Mouse (Mus musculus) midbrain, embryonic 13.5 days (tissue): ENCODE data around the gene Ccdc126. TPM values are rescaled to one million over a fixed set of nuclear protein-coding genes. Genes with fewer than 3 reads are reported as not detected.

Experiments used
- ATAC-seq: fragments of 200-750 bp; cut with Nextera tagmentation; 2 replicates; pipeline ENCODE4 v1.8.0; 2017; ENCODE audit warnings: mild to moderate bottlenecking, moderate TSS enrichment, moderate library complexity
- H3K27ac ChIP-seq: fragments of 300-500 bp; sonication (generic); 2 replicates; pipeline ENCODE4 v1.5.1; 2015; ENCODE audit warnings: inconsistent platforms, mild to moderate bottlenecking, moderate library complexity
- H3K27me3 ChIP-seq: fragments of 300-500 bp; sonication (generic); 2 replicates; pipeline ENCODE4 v1.6.1; 2015; ENCODE audit warnings: mild to moderate bottlenecking, inconsistent platforms
- H3K36me3 ChIP-seq: fragments of 300-500 bp; sonication (generic); 2 replicates; pipeline ENCODE4 v1.6.1; 2015; ENCODE audit warnings: mild to moderate bottlenecking, inconsistent platforms
- H3K4me1 ChIP-seq: fragments of 300-500 bp; sonication (generic); replicated peaks from 2 replicates; pipeline ENCODE4 v1.6.1; 2015; ENCODE audit warnings: inconsistent platforms
- H3K4me2 ChIP-seq: fragments of 300-500 bp; sonication (generic); replicated peaks from 2 replicates; pipeline ENCODE4 v1.6.1; 2015; ENCODE audit warnings: moderate library complexity, mild to moderate bottlenecking, inconsistent platforms
- H3K4me3 ChIP-seq: fragments of 300-500 bp; sonication (generic); replicated peaks from 2 replicates; pipeline ENCODE4 v1.5.1; 2015; ENCODE audit warnings: mild to moderate bottlenecking, inconsistent platforms
- H3K9ac ChIP-seq: fragments of 300-500 bp; sonication (generic); replicated peaks from 2 replicates; pipeline ENCODE4 v1.6.1; 2015; ENCODE audit warnings: mild to moderate bottlenecking, inconsistent platforms
- H3K9me3 ChIP-seq: fragments of 300-500 bp; sonication (generic); 2 replicates; pipeline ENCODE4 v1.6.1; 2016; ENCODE audit warnings: mild to moderate bottlenecking, inconsistent platforms
- WGBS: fragments of 180-500 bp; shearing (Covaris S2); methylation state at CpG from one replicate; pipeline ENCODE4 v1.1.7; 2015; 5-methylcytosine and 5-hydroxymethylcytosine counted together
- polyA plus RNA-seq: library from polyadenylated mRNA; unstranded; fragments of >200 nt; fragmentation: Nextera tagmentation; extraction: Ambion mirVana; gene quantifications from 2 replicates; pipeline ENCODE4 v1.2.1, GENCODE M21; 2015

Ccdc126 gene
- polyA plus RNA-seq, 1 experiment from 2014 or later = 7.3 TPM

DNA sequence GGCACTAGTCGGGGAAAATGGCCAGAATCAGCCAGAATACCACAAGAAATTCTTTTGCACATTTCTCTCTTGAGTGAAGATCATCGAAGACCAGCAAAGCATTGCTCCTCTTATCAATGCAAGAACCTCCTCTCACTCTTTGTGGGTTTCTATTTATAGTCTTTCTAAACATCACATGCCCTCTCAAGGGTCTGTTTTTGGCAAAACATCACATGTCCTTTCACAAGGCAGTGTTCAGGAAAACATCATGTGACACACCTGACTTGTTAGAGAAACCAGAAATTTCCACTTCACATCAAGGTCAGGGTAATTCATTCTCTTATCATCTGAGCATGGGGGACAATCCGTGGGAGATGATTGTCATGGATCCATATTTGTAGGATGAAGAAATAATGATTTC is 35.5 kb downstream of the Ccdc126 start:
- no peak overlapping the region for H3K4me3 ChIP-seq
- H3K4me1 ChIP-seq = no peaks in the 10 kb centered on the region
- WGBS = 92% methylated on average over 3 of the region's 3 CpGs
- no peak for ATAC-seq
- H3K27ac ChIP-seq = no peak overlapping the region
- no peaks in the 10 kb centered on the region for H3K36me3 ChIP-seq
- no peak overlapping the region for H3K9ac ChIP-seq
- H3K4me2 ChIP-seq = no peak overlapping the region
- H3K9me3 ChIP-seq = no peaks in the 10 kb centered on the region
- H3K27me3 ChIP-seq = no peaks in the 10 kb centered on the region

DNA sequence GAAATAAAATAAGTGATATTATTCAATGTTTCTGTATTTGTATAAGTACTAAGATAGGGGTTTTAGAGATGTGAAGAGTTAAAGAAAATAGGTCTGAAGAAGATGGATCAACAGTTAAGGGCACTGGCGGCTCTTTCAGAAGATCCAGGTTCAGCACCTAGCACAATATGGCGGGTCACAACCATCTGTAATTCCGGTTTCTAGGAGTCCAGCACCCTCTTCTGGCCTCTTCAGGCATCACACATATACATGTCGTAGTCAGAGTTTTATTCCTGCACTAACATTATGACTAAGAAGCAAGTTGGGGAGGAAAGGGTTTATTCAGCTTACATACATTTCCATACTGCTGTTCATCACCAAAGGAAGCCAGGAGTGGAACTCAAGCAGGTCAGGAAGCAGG is 36.1 kb downstream of the Ccdc126 start:
- WGBS = 61% methylated on average over 4 of the region's 4 CpGs
- H3K9ac ChIP-seq = no peak overlapping the region
- H3K4me2 ChIP-seq = no peak overlapping the region
- H3K4me1 ChIP-seq = no peaks in the 10 kb centered on the region
- H3K27me3 ChIP-seq = no peaks in the 10 kb centered on the region
- H3K36me3 ChIP-seq = no peaks in the 10 kb centered on the region
- H3K27ac ChIP-seq = no peak overlapping the region
- H3K4me3 ChIP-seq = no peak overlapping the region
- no peaks in the 10 kb centered on the region for H3K9me3 ChIP-seq
- ATAC-seq = no peak

DNA sequence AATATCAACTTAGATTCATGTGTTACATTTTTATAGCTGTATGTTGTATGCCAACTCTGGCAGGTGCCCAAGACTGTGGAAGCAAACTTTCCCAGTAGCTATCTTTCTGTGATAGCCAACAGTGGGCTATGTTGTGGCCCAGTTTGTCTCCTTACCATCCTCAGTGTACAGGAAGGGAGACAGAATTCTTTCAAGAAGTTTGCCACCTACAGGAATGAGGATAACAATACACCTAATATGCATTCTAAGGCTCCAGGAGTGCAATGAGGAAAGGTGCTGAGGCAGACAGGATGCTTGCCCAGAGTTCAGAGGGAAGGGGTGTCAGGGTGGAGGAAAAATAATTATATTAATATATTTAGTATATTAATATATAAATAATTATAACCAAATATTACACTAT is 41.3 kb downstream of the Ccdc126 start:
- H3K4me2 ChIP-seq = no peak overlapping the region
- no peak for ATAC-seq

DNA sequence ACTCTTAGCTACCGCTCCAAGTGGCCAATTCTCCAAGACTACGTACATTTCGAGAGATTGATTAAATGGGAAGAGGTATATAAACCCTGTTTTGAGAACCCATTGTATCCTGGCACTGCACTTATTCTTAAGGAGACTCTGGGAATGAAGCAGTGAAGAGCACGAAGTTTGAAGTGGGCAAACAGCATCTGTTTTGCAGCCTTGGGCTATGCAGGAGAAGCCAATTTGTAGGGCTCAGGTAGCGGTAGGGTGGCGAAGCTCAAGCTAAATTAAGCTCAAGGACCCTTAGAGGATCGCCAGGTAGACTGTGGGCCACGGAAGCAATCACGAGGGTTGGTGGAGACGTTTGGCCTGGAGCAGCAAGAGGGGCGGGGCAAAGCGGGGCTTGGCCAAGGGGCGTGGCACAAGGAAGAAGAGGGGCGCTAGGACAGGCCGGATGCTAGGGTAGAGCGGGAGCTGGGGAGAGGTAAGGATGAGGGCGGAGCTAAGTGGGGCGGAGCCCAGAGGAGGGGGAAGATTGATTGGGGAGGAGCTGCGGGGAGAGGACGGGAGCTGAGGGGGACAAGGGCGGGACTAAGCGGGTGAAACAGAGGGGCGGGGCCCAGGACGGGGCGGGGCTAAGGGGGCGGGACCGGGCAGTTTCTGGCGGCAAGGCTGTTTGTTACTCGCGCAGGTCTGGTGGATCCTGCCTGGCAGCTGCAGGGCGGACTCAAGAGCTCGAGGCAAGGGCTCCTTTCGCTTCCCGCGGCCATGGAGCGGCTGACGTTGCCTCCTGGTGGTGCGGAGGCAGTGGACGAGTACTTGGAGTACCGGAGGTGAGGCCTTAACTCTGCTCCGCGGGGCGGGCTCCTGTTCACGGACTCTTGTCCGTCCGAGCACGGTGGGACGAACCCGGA is 48.3 kb downstream of the Ccdc126 start, which contains the start of gene Fam221a:
Gene Fam221a (plus strand): TSS at position 581 of the 896 bp plus-strand sequence.
- Histone ChIP-seq H3K9ac (peak within 1 kb of the TSS; percentile 71), H3K27ac (peak within 1 kb of the TSS; percentile 53; the same call in 1 of the 2 replicates), H3K4me2 (peak within 1 kb of the TSS; percentile 88), H3K4me3 (peak within 1 kb of the TSS; percentile 61), H3K4me1 (peaks cover 11% of the 10 kb centered on the region), H3K27me3 (no peaks in the 10 kb centered on the region), H3K36me3 (no peaks in the 10 kb centered on the region), H3K9me3 (no peaks in the 10 kb centered on the region)
- WGBS = 3% methylated on average over 49 of the region's 49 CpGs
- peak; percentile 98 for ATAC-seq

More for the DNA sequence above, 41.3 kb downstream of the Ccdc126 start:
- Histone ChIP-seq H3K4me3 (no peak overlapping the region), H3K36me3 (no peaks in the 10 kb centered on the region), H3K9ac (no peak overlapping the region), H3K9me3 (no peaks in the 10 kb centered on the region), H3K4me1 (no peaks in the 10 kb centered on the region), H3K27ac (no peak overlapping the region), H3K27me3 (no peaks in the 10 kb centered on the region)

DNA sequence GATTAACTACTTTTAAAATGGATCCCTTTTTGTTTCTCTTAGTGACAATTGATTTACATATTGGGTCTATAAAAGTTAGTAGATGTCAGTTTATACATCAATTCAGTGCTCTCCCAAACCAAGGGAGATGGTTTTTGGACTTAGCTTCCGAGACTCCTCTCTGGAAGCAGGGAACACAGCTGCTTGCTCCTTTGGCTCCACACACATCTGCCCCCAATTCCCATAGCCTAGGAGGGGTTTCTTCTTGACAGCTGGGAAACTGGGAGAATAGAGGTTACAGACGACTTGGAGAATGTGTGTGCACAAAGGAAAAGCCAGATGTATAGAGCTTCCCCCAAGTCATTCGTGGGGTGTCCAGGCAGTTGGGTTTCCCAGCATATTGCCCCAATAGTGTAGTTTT is 49.1 kb downstream of the Ccdc126 start:
- H3K27ac ChIP-seq = no peak overlapping the region
- WGBS = 48% methylated on average over 3 of the region's 3 CpGs
- H3K27me3 ChIP-seq = no peaks in the 10 kb centered on the region
- no peak for ATAC-seq
- H3K4me1 ChIP-seq = peaks cover 11% of the 10 kb centered on the region
- no peaks in the 10 kb centered on the region for H3K9me3 ChIP-seq
- peak overlapping the region; percentile 71 for H3K9ac ChIP-seq
- H3K36me3 ChIP-seq = no peaks in the 10 kb centered on the region
- H3K4me3 ChIP-seq = peak overlapping the region; percentile 61
- H3K4me2 ChIP-seq = peak overlapping the region; percentile 88

DNA sequence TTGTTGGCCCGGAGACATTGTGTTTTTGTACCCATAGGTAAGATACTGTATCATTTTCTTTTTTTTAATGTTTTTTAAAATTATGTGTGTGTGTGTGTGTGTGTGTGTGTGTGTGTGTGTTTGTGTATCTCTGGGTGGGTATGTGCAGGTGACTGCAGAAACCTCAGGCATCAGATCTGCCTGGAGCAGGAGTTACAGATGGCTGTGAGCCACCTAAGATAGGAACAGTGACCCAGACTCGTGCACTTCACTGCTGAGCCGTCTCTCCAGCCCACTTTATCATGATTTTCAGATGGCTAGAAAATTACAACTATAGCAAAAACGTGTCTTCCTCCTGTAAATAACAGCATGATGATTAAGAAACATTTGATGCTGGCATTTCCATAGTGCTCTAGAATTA is 53.6 kb downstream of the Ccdc126 start:
- Histone ChIP-seq H3K27ac (no peak overlapping the region), H3K4me2 (no peak overlapping the region), H3K9ac (no peak overlapping the region), H3K4me3 (no peak overlapping the region), H3K27me3 (no peaks in the 10 kb centered on the region), H3K9me3 (no peaks in the 10 kb centered on the region), H3K4me1 (peaks cover 7% of the 10 kb centered on the region), H3K36me3 (no peaks in the 10 kb centered on the region)
- 83% methylated on average over 4 of the region's 4 CpGs for WGBS
- no peak for ATAC-seq

DNA sequence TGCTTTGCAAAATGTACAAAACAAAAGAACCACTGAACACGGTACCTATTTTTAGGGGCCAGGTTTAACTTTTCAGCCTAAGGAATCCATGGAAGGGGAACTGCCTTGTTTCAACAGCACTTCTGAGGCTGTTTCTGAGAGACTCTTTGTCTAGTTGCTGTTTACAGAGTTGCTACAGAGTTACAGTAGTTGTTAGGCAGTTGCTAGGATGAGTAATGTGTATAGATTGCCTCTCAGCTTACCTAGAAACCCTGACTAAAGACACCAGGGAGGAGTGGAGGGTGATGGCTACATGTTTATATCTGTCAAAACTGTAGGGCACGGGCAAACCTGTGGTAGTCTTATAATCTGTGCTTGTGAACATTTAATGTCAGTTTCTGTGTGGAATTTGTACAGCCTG is 54.9 kb downstream of the Ccdc126 start:
- Histone ChIP-seq H3K4me1 (no peaks in the 10 kb centered on the region), H3K27me3 (no peaks in the 10 kb centered on the region), H3K36me3 (no peaks in the 10 kb centered on the region), H3K4me3 (no peak overlapping the region), H3K9me3 (no peaks in the 10 kb centered on the region), H3K27ac (no peak overlapping the region), H3K9ac (no peak overlapping the region), H3K4me2 (no peak overlapping the region)
- no peak for ATAC-seq
- 73% methylated on average over 2 of the region's 2 CpGs for WGBS

DNA sequence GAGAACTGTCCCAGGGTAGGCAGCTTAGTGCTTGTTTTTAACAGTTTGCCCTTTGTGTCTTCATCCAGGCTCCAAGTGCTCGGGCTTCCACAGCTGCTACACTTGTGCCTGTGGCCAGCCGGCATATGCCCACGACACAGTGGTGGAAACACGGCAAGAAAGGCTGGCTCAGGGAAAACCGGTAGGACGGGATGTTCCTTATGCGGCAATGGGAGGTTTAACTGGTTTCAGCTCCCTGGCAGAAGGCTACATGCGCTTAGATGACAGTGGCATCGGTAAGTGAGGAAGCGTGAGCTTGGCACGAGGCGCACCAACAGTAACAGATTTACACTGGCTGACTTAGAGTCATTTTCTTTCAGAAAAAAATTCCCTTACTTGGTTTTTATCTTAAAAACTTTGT is 59.3 kb downstream of the Ccdc126 start:
- Histone ChIP-seq H3K27ac (no peak overlapping the region), H3K27me3 (no peaks in the 10 kb centered on the region), H3K9me3 (no peaks in the 10 kb centered on the region), H3K9ac (no peak overlapping the region), H3K4me2 (no peak overlapping the region), H3K4me1 (no peaks in the 10 kb centered on the region), H3K36me3 (no peaks in the 10 kb centered on the region), H3K4me3 (no peak overlapping the region)
- no peak for ATAC-seq
- 70% methylated on average over 12 of the region's 12 CpGs for WGBS

Other genes starting within 250 kb of the Ccdc126 start
- gene Malsu1, start 245.5 kb upstream of the Ccdc126 start, polyA plus RNA-seq = 65.2 and 70.3 TPM in 2 replicates
- gene Igf2bp3, start 104.3 kb upstream of the Ccdc126 start, polyA plus RNA-seq = 53.7 and 57.8 TPM in 2 replicates
- 160 and 164 TPM in 2 replicates for gene Tra2a, start 55.2 kb upstream of the Ccdc126 start, polyA plus RNA-seq
- gene Fam221a, start 48.5 kb downstream of the Ccdc126 start, polyA plus RNA-seq = 3.0 and 4.3 TPM in 2 replicates
- not detected in 2 replicates for gene Stk31, start 76.3 kb downstream of the Ccdc126 start, polyA plus RNA-seq